Mouse (Mus musculus): ENCODE measurements around the gene Nrn1l. TPM values are rescaled to one million over a fixed set of nuclear protein-coding genes. Genes with fewer than 3 reads are reported as not detected.

Nrn1l gene
- polyA plus RNA-seq, 1 experiment from 2014 or later, result not detected

DNA sequence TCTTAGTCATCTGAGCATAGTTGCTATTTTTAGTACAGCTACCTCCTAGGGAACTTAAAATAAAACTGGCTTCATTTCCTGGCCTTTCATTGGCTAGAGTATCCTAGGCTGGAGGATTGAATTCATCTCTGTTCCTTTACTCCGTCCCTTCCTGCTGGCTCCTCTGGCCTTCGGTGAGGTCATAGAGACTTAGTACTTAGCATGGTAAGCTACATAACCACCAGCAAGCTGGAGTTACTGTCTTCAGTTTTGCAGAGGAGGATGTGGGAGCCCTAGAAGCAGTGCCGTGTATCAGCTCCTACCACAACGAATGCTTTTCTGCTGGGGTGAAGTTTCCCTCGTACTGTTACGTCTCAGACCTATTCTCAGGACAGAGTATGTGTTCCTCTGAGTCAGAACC, 19.1 kb upstream of the Nrn1l start:
- H3K27ac ChIP-seq (replicated peaks), result no peak overlapping the region; the same call in 1 of the 2 replicates
- DNase-seq (ENCODE audit: low spot score) (no peak), ATAC-seq (ENCODE audit: low FRiP score, low TSS enrichment) (peak; percentile 38; the same call in 1 of the 2 replicates)
- no peaks in the 10 kb centered on the region for H3K9me3 ChIP-seq (ENCODE audit: control insufficient read depth, low read length)
- H3K4me1 ChIP-seq (replicated peaks; ENCODE audit: control insufficient read depth, insufficient read depth), result no peaks in the 10 kb centered on the region; the same call in 1 of the 2 replicates
- no peak overlapping the region for H3K4me2 ChIP-seq (replicated peaks; ENCODE audit: low read depth)
- H3K36me3 ChIP-seq (ENCODE audit: control insufficient read depth, insufficient read depth, low read length), result peaks cover 13% of the 10 kb centered on the region
- H3K9ac ChIP-seq (ENCODE audit: low read length), result no peak overlapping the region
- 69% methylated on average over 6 of the region's 6 CpGs for WGBS
- no peaks in the 10 kb centered on the region for H3K27me3 ChIP-seq (ENCODE audit: control insufficient read depth, insufficient read depth, low read length)
- H3K4me3 ChIP-seq (ENCODE audit: low read depth, low read length), result no peak overlapping the region
- TF ChIP-seq CTCF (IDR thresholded peaks at IDR 0.05; ENCODE audit: low read depth), result no peak
- TF ChIP-seq EP300 (optimal IDR thresholded peaks at IDR 0.05), result no peak

- Histone ChIP-seq H3K4me3 (ENCODE audit: low read depth, low read length) (peak within 1 kb of the TSS; percentile 80), H3K36me3 (ENCODE audit: control insufficient read depth, insufficient read depth, low read length) (peaks cover 19% of the 10 kb centered on the region), H3K9ac (ENCODE audit: low read length) (peak within 1 kb of the TSS; percentile 86), H3K27ac (replicated peaks) (peak within 1 kb of the TSS; percentile 73; the same call in 1 of the 2 replicates), H3K4me2 (replicated peaks; ENCODE audit: low read depth) (peak within 1 kb of the TSS; percentile 56), H3K4me1 (replicated peaks; ENCODE audit: control insufficient read depth, insufficient read depth) (no peaks in the 10 kb centered on the region), H3K27me3 (ENCODE audit: control insufficient read depth, insufficient read depth, low read length) (no peaks in the 10 kb centered on the region), H3K9me3 (ENCODE audit: control insufficient read depth, low read length) (no peaks in the 10 kb centered on the region)
- TF ChIP-seq EP300 (optimal IDR thresholded peaks at IDR 0.05) (no peak), CTCF (IDR thresholded peaks at IDR 0.05; ENCODE audit: low read depth) (no peak)
- ATAC-seq (ENCODE audit: low FRiP score, low TSS enrichment), result peak; percentile 92
- WGBS, result under 1% methylated on average over 45 of the region's 45 CpGs
- DNase-seq (ENCODE audit: low spot score), result peak; percentile 88
Observed at GRCm38 (mm10) chr8:105880754-105881520, 12.4 kb upstream of the Nrn1l start, which contains the start of gene Edc4. Edc4 (plus strand) TSS chr8:105880881.

DNA sequence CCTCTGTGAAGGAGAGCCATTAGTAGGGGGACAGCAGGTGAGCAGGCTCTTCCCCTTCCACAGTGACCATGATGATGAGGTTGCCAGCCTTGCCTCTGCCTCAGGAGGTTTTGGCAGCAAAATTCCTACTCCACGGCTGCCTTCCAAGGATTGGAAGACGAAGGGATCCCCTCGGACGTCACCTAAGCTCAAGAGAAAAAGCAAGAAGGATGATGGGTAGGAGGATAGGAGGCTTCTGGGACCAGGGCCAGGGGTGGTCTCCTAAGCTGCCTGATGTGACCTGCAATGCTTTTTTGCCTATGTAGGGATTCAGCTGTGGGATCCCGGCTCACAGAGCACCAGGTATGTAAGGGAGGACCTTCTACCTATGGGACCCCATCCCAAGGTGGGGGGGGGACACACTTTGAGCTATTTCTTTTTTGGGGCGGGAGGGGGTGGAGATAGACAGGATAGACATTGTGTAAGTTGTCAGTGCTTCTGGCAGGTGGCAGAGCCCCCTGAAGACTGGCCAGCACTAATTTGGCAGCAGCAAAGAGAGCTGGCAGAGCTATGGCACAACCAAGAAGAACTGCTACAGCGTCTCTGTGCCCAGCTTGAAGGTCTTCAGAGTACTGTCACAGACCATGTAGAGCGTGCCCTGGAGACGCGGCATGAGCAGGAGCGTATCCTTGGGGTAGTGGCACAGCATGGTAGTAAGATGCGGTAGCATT, 3.5 kb upstream of the Nrn1l start:
- no peak for ATAC-seq (ENCODE audit: low FRiP score, low TSS enrichment)
- H3K27ac ChIP-seq (replicated peaks), result no peak overlapping the region
- no peak for TF ChIP-seq EP300 (optimal IDR thresholded peaks at IDR 0.05)
- H3K4me3 ChIP-seq (ENCODE audit: low read depth, low read length), result no peak overlapping the region
- H3K36me3 ChIP-seq (ENCODE audit: control insufficient read depth, insufficient read depth, low read length), result peaks cover 54% of the 10 kb centered on the region
- no peaks in the 10 kb centered on the region for H3K4me1 ChIP-seq (replicated peaks; ENCODE audit: control insufficient read depth, insufficient read depth)
- WGBS, result 94% methylated on average over 12 of the region's 12 CpGs
- no peaks in the 10 kb centered on the region for H3K27me3 ChIP-seq (ENCODE audit: control insufficient read depth, insufficient read depth, low read length)
- no peak for DNase-seq (ENCODE audit: low spot score)
- H3K9me3 ChIP-seq (ENCODE audit: control insufficient read depth, low read length), result no peaks in the 10 kb centered on the region
- no peak overlapping the region for H3K9ac ChIP-seq (ENCODE audit: low read length)
- H3K4me2 ChIP-seq (replicated peaks; ENCODE audit: low read depth), result no peak overlapping the region

- Histone ChIP-seq H3K9ac (ENCODE audit: low read length) (no peak overlapping the region), H3K36me3 (ENCODE audit: control insufficient read depth, insufficient read depth, low read length) (peaks cover 47% of the 10 kb centered on the region), H3K27me3 (ENCODE audit: control insufficient read depth, insufficient read depth, low read length) (no peaks in the 10 kb centered on the region), H3K4me1 (replicated peaks; ENCODE audit: control insufficient read depth, insufficient read depth) (no peaks in the 10 kb centered on the region), H3K4me3 (ENCODE audit: low read depth, low read length) (no peak overlapping the region), H3K9me3 (ENCODE audit: control insufficient read depth, low read length) (no peaks in the 10 kb centered on the region), H3K4me2 (replicated peaks; ENCODE audit: low read depth) (no peak overlapping the region), H3K27ac (replicated peaks) (no peak overlapping the region)
- 92% methylated on average over 6 of the region's 6 CpGs for WGBS
- TF ChIP-seq CTCF (IDR thresholded peaks at IDR 0.05; ENCODE audit: low read depth) (no peak), EP300 (optimal IDR thresholded peaks at IDR 0.05) (no peak)
- DNase-seq (ENCODE audit: low spot score) (no peak), ATAC-seq (ENCODE audit: low FRiP score, low TSS enrichment) (no peak)
Observed at GRCm38 (mm10) chr8:105890870-105891269, 2.5 kb upstream of the Nrn1l start.

DNA sequence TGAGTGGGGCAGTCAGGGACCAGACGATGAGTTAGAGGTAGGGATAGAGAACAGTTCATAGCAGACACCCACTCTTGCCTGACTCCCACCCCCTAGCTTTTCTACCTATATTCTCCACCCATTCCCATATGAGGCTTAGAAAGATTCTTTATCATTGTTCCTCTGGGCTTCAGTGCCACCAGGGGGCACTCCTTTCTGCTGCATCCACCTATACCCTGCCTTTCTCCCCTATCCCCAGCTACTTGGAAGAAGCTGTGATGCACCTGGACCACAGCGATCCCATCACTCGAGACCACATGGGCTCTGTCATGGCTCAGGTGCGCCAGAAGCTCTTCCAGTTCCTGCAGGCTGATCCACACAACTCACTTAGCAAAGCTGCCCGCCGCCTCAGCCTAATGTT, 935 bp upstream of the Nrn1l start:
- Histone ChIP-seq H3K4me2 (replicated peaks; ENCODE audit: low read depth) (no peak overlapping the region), H3K9ac (ENCODE audit: low read length) (no peak overlapping the region), H3K4me3 (ENCODE audit: low read depth, low read length) (no peak overlapping the region), H3K27me3 (ENCODE audit: control insufficient read depth, insufficient read depth, low read length) (no peaks in the 10 kb centered on the region), H3K27ac (replicated peaks) (no peak overlapping the region), H3K36me3 (ENCODE audit: control insufficient read depth, insufficient read depth, low read length) (peaks cover 33% of the 10 kb centered on the region), H3K9me3 (ENCODE audit: control insufficient read depth, low read length) (no peaks in the 10 kb centered on the region), H3K4me1 (replicated peaks; ENCODE audit: control insufficient read depth, insufficient read depth) (no peaks in the 10 kb centered on the region)
- 87% methylated on average over 6 of the region's 6 CpGs for WGBS
- TF ChIP-seq CTCF (IDR thresholded peaks at IDR 0.05; ENCODE audit: low read depth) (peak; percentile 73), EP300 (optimal IDR thresholded peaks at IDR 0.05) (no peak)
- ATAC-seq (ENCODE audit: low FRiP score, low TSS enrichment) (no peak), DNase-seq (ENCODE audit: low spot score) (peak; percentile 30)

All from stomach, postnatal 0 days (tissue).